Mouse (Mus musculus): ENCODE measurements around the gene Inhbb. TPM values are rescaled to one million over a fixed set of nuclear protein-coding genes. Genes with fewer than 3 reads are reported as not detected.

Inhbb gene
- total RNA-seq, 1 experiment from 2014 or later, result not detected

GRCm38 (mm10) chr1:119423510-119423909 is 1.5 kb upstream of the Inhbb start:
- ATAC-seq (replicated peaks in 1 of 2; ENCODE audit: insufficient read depth in 1 of 2, low FRiP score in 2 of 2, low TSS enrichment in 1 of 2, low read depth in 1 of 2, poor library complexity in 2 of 2, severe bottlenecking in 2 of 2), result no peak; a peak in 1 of 4 replicates

- 0 out of 4 replicates have a peak, but pooled peaks of 1 of the 2 experiments have one; percentile 13 for ATAC-seq (replicated peaks in 1 of 2; ENCODE audit: insufficient read depth in 1 of 2, low FRiP score in 2 of 2, low TSS enrichment in 1 of 2, low read depth in 1 of 2, poor library complexity in 2 of 2, severe bottlenecking in 2 of 2)
Observed at GRCm38 (mm10) chr1:119422460-119423015, 490 bp upstream of the Inhbb start.

GRCm38 (mm10) chr1:119420984-119421575 is 968 bp downstream of the Inhbb start:
- no peak for ATAC-seq (replicated peaks in 1 of 2; ENCODE audit: insufficient read depth in 1 of 2, low FRiP score in 2 of 2, low TSS enrichment in 1 of 2, low read depth in 1 of 2, poor library complexity in 2 of 2, severe bottlenecking in 2 of 2)

GRCm38 (mm10) chr1:119420189-119420983 is 1.7 kb downstream of the Inhbb start:
- ATAC-seq (replicated peaks in 1 of 2; ENCODE audit: insufficient read depth in 1 of 2, low FRiP score in 2 of 2, low TSS enrichment in 1 of 2, low read depth in 1 of 2, poor library complexity in 2 of 2, severe bottlenecking in 2 of 2), result no peak

DNA sequence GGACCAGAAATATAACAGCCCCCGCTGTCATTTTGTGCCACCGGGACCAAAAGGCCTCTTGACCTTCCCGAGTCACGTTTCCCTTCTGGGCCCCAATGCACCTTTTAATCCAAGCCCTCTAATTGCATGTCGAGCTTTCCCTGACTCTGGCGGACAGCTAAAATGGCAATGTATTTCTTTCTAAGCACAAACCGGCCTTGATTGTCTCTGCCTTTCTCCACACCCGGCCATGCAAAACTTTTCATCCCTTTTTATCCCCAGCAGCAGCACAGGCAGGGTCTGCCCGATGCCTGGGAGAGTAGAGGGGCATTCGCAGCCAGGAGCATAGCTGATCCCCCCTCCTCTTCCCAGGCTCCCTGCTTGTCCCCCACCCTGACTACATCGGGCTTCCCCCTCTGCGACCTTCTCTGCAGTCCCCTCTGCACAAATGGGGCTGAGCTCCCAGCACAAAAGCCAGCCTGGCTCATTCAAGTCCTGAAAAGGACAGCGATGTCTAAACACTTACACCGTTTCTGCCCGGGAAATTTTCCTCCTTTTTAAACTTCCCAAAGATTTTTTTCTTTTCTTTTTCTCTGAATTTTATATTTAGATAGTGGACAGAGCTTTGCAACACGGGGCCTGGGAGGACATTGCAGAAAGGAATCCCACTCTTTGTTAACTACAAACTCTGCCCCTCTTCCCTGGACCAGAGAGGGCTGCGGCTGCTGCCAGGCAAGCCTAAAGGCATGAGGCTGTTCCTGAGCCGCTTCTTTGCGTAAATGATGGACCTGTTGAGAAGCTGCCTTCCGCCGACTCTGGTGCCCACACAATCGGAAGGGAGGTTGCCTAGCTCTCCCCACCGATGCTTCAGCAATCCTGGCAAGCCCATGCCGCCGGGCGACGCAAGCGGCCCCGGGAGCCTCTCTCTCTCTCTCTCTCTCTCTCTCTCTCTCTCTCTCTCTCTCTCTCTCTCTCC is 2.6 kb downstream of the Inhbb start:
- no peak for ATAC-seq (replicated peaks in 1 of 2; ENCODE audit: insufficient read depth in 1 of 2, low FRiP score in 2 of 2, low TSS enrichment in 1 of 2, low read depth in 1 of 2, poor library complexity in 2 of 2, severe bottlenecking in 2 of 2)

DNA sequence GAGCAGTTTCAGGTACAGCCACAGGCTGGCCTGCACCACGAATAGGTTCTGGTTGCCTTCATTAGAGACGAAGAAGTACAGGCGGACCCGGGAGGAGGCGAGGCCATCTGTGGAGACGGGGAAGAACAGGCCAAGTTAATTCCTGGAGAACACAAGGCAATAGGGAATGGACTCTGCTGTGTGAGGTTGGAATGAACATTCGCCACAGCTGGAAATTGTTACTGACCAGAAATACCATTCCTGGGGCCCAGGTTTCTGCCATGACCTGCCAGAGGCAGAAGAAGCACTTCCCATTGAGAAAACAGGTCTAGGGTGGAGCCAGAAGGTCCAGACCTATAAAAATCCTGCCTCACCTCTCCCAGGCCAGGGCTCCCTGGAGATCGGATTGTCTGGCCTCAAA is 4.1 kb downstream of the Inhbb start:
- ATAC-seq (replicated peaks in 1 of 2; ENCODE audit: insufficient read depth in 1 of 2, low FRiP score in 2 of 2, low TSS enrichment in 1 of 2, low read depth in 1 of 2, poor library complexity in 2 of 2, severe bottlenecking in 2 of 2), result no peak

DNA sequence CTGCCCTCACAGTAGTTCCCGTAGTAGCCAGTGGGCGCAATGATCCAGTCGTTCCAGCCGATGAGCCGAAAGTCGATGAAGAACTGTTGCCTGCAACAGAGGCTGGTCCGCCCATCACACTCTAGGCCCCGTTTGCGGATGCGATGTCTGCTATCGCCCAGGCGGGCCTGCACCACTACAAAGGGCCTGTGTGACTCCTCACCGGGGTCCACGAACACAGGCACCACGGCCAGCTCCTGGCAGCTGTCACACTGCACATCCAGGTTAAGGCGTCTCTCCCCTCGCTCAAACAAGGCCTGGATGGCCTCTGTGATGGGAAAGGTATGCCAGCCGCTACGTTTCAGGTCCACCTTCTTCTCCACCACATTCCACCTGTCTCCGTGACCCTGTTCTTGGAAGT is 4.5 kb downstream of the Inhbb start:
- no peak for ATAC-seq (replicated peaks in 1 of 2; ENCODE audit: insufficient read depth in 1 of 2, low FRiP score in 2 of 2, low TSS enrichment in 1 of 2, low read depth in 1 of 2, poor library complexity in 2 of 2, severe bottlenecking in 2 of 2)

DNA sequence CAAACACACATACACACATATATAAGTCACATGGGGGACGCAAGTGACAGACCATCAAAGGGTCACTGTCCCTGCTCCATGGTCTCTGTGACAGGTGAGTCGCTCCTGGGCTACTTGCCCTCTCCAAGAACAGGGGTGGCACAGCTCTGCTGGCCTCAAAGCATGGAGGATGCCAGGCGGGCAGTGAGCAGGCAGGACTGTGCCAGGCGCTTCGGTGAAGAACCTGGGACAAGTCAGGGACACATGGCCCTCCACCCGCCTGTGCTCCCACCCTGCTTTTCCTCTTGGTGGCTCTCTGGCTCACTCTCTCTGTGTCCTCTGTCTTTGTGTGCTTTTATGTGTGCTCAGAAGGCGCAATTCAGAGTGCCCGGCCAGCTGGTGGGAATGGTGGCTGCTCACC is 5.4 kb downstream of the Inhbb start:
- no peak for ATAC-seq (replicated peaks in 1 of 2; ENCODE audit: insufficient read depth in 1 of 2, low FRiP score in 2 of 2, low TSS enrichment in 1 of 2, low read depth in 1 of 2, poor library complexity in 2 of 2, severe bottlenecking in 2 of 2)

DNA sequence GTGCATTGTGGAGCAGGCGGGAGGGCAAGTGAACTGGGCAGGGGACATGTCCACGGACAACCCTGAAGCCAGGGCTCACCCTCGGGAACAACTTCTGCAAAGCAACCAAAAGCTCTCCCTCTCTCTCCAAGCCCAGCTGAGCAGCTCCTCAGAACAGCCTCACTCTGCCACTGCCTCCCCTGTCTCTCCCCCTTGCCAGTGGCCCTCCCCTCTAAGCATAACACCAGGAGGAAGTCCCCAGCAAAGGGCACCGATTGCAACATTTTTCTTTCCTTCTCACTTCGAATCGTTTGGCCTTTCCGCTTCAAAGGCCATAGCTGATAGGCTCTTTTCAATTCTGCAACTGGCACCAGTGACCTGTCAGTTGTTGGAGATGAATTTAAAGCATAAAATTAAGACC is 5.9 kb downstream of the Inhbb start:
- ATAC-seq (replicated peaks in 1 of 2; ENCODE audit: insufficient read depth in 1 of 2, low FRiP score in 2 of 2, low TSS enrichment in 1 of 2, low read depth in 1 of 2, poor library complexity in 2 of 2, severe bottlenecking in 2 of 2), result peak; percentile 38; a peak in 3 of 4 replicates

DNA sequence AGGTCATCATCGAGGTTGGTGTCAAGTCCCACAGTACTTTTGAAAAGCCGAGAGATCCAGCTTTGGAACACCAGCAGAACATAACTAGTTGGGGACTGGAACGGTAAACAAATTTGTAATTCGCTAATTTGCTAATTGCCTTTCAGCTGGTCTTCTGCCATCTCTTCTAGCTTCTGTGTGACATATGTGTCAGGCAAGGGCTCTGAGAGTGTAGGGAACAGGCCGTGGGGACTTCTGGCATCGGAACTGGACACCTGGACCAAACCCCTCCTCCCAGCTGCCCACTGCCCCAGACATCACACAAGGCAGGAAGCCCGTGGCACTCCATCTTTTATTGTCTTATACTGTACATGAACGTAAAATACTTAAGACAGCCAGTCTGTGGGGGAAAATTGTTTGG is 6.9 kb downstream of the Inhbb start:
- ATAC-seq (replicated peaks in 1 of 2; ENCODE audit: insufficient read depth in 1 of 2, low FRiP score in 2 of 2, low TSS enrichment in 1 of 2, low read depth in 1 of 2, poor library complexity in 2 of 2, severe bottlenecking in 2 of 2), result no peak

DNA sequence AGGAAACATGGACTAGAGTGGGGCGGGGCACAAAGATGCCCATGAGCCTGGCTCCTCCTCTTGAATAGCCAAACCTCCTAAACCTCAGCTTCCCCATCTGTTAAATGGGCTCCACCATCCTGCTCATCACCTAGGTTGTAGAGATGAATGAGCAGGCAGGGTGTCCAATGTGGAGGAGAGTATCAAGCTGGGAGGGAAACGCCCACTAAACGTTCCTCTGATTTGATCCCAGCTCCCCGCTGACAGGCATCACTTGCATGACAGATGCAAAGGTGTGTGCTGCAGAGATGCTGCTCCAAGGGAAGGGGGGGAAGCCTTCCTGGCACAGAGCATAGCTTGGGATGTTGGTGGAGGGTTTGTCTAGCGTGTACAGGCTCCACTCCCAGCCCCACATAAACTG is 11.4 kb downstream of the Inhbb start:
- no peak for ATAC-seq (replicated peaks in 1 of 2; ENCODE audit: insufficient read depth in 1 of 2, low FRiP score in 2 of 2, low TSS enrichment in 1 of 2, low read depth in 1 of 2, poor library complexity in 2 of 2, severe bottlenecking in 2 of 2)

DNA sequence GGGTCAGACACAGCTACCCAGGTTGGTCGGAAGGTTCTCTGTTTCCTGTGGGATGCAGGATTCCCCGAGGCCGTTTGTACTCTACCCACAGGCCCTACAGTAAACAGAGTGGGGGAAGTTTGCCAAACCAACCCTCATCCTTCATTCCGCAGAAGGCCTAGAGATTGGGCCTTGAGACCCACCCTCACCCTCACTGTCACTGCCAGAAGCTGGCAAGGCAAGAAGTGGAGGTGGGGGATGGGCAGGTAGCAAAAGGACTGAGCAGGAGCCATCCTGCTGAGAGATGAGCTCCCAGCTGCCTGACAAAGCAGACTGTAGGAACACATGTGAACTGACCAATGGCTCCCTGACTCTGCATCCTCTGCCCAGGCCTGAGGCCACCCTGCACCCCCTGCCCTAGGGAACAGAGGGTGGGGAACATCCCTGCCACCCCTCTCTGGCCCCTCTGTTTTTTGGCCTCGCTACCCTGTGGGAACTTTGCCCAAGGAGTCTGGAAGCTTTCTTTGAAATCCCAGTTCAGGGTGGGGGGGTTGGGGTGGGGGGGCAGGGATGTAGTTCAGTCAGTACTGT is 12.4 kb downstream of the Inhbb start:
- no peak for ATAC-seq (replicated peaks in 1 of 2; ENCODE audit: insufficient read depth in 1 of 2, low FRiP score in 2 of 2, low TSS enrichment in 1 of 2, low read depth in 1 of 2, poor library complexity in 2 of 2, severe bottlenecking in 2 of 2)

DNA sequence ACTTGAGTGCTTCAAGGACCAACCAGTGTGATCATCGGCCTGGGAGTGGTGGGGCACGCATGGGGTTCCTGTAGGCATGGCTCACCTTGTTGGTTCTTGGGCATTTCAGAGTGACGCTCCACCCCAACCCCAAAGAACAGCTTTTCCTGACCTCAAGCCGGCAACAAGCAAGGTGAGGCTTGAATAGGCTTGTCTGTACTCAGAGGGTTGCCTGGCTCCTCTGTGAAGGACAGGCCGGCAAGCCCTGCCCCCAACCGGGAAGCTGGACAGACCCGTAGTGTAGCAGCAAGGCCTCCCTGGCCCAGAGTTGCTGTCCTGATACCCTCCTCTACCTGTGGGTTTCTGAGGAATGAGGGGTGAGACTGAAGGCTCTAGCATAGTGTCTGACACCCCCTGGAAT is 12.9 kb downstream of the Inhbb start:
- no peak for ATAC-seq (replicated peaks in 1 of 2; ENCODE audit: insufficient read depth in 1 of 2, low FRiP score in 2 of 2, low TSS enrichment in 1 of 2, low read depth in 1 of 2, poor library complexity in 2 of 2, severe bottlenecking in 2 of 2)

DNA sequence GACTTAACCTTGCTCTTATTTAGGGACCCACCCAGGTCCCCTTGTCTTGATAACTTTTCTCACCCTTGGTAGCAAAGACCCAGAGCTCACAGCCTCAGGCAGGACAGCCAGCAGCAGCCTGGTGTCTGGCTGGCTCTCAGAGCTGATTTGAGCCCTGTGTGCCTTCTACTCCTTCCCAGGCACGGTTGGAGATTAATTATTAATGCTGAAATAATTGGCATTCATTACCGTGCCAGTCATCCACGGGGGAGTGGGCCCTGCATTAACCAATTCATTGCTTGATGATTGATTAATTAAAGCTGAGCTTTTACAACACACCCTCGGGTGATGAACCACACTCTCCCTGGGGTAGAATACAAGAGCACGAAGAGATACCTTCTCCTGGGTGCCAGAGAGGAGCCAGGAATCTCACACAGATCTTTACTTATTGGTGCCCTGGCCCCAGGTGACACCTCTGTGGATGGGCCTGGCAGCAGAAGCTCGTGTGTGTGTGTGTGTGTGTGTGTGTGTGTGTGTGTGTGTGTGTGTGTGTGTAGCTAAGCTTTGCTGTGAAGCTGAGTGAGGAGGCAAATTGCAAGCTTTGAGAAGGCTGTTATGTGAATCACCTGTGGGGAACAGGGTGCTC is 14.2 kb downstream of the Inhbb start:
- no peak for ATAC-seq (replicated peaks in 1 of 2; ENCODE audit: insufficient read depth in 1 of 2, low FRiP score in 2 of 2, low TSS enrichment in 1 of 2, low read depth in 1 of 2, poor library complexity in 2 of 2, severe bottlenecking in 2 of 2)

GRCm38 (mm10) chr1:119404798-119405197 is 17.2 kb downstream of the Inhbb start:
- no peak for ATAC-seq (replicated peaks in 1 of 2; ENCODE audit: insufficient read depth in 1 of 2, low FRiP score in 2 of 2, low TSS enrichment in 1 of 2, low read depth in 1 of 2, poor library complexity in 2 of 2, severe bottlenecking in 2 of 2)

DNA sequence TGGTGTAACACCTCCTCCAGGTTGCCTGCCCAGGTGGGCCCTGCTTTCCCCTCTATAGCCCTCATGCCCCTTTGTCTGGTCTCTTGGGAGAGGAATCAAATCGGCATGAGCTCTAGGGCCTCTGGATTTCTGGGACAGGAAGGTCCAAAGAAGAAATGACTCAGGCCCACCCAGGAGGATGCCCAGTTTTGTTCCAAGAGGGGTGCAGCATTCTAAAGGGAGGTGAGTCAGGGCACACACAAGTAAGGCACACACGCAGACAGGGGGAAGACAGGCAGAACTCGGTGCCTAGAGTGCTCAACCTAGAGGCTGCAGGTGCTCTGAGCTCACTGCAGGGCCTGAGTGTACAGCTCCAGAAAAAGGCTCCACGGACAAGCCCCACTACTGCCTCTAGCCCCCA is 17.7 kb downstream of the Inhbb start:
- no peak for ATAC-seq (replicated peaks in 1 of 2; ENCODE audit: insufficient read depth in 1 of 2, low FRiP score in 2 of 2, low TSS enrichment in 1 of 2, low read depth in 1 of 2, poor library complexity in 2 of 2, severe bottlenecking in 2 of 2)

DNA sequence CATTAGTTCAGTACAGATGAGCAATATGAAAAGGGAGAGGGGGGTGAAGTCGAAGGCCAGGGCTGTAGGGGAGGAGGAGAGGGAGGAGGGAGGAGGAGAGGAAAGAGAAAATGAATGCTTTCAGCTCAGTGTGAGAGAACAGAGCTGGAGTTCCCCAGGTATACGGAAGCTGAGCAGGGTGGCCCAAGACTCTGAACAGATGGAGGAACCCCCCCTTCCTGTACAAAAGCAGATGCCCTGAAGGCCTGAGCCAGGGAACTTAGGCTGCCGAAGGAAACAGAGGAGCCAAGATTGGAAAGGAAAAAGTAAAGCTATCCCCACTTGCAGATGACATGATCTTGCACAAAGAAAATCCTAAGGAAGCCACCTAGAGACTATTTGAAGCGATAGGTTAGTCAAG is 20.8 kb downstream of the Inhbb start:
- ATAC-seq (replicated peaks in 1 of 2; ENCODE audit: insufficient read depth in 1 of 2, low FRiP score in 2 of 2, low TSS enrichment in 1 of 2, low read depth in 1 of 2, poor library complexity in 2 of 2, severe bottlenecking in 2 of 2), result no peak

Measured in hematopoietic stem cell, adult 5-6 weeks (primary cell).